Mouse (Mus musculus): Measurements from ENCODE around the gene Rnf186. TPM values are rescaled to one million over a fixed set of nuclear protein-coding genes. Genes with fewer than 3 reads are reported as not detected.

Rnf186 gene
- total and polyA plus RNA-seq, 3 experiments: not detected

GRCm38 (mm10) chr4:138943730-138944129 is 23.2 kb upstream of the Rnf186 start:
- Histone ChIP-seq H3K79me2 (replicated peaks; ENCODE audit: control insufficient read depth, extremely low read depth, insufficient read depth, poor library complexity, severe bottlenecking) (no peaks in the 10 kb centered on the region), H3K4me1 (ENCODE audit: control insufficient read depth in 1 of 2, insufficient read depth in 2 of 2) (peaks cover 10 to 44% of the 10 kb centered on the region in 2 experiments), H3K36me3 (replicated peaks in 1 of 2; ENCODE audit: control insufficient read depth in 1 of 2, insufficient read depth in 1 of 2, low read length in 1 of 2) (no peaks in the 10 kb centered on the region), H3K9ac (ENCODE audit: insufficient read depth, low read depth) (peak overlapping the region; percentile 29; the same call in 1 of the 2 replicates), H3K9me3 (replicated peaks; ENCODE audit: low read length) (no peaks in the 10 kb centered on the region), H3K27me3 (replicated peaks) (peaks cover 11% of the 10 kb centered on the region), H3K27ac (ENCODE audit: insufficient read depth, low read depth) (no peak overlapping the region), H3K4me2 (ENCODE audit: insufficient read depth, low read depth, poor library complexity, severe bottlenecking) (peak overlapping the region; percentile 64), H3K4me3 (replicated peaks in 1 of 3; ENCODE audit: low read depth in 2 of 3, low read length in 2 of 3, poor library complexity in 1 of 3) (peak overlapping the region; percentile 41 to 59 (median 52))
- TF ChIP-seq MXI1 (IDR thresholded peaks at IDR 0.05; ENCODE audit: low read depth, low read length) (no peak; the same call in 1 of the 2 replicates), MAZ (IDR thresholded peaks at IDR 0.05; ENCODE audit: low read depth, low read length) (0 out of 2 replicates have a peak, but pooled peaks have one; percentile 19), HCFC1 (IDR thresholded peaks at IDR 0.05; ENCODE audit: low read depth, low read length) (peak; percentile 35), TBP (conservative IDR thresholded peaks at IDR 0.05; ENCODE audit: low read depth, low read length) (peak; percentile 98), SMC3 (IDR thresholded peaks at IDR 0.05; ENCODE audit: low read depth, low read length) (peak; percentile 44), RAD21 (IDR thresholded peaks at IDR 0.05; ENCODE audit: low read depth, low read length) (peak; percentile 61), ELF1 (IDR thresholded peaks at IDR 0.05; ENCODE audit: low read depth, low read length) (peak; percentile 55), TCF12 (IDR thresholded peaks at IDR 0.05; ENCODE audit: low read depth, low read length) (peak; percentile 45; the same call in 1 of the 2 replicates), CTCF (conservative IDR thresholded peaks at IDR 0.05 in 1 of 2, IDR thresholded peaks at IDR 0.05 in 1 of 2; ENCODE audit: low read depth in 2 of 2, low read length in 2 of 2) (peak; percentile 54 to 85), POLR2A (IDR thresholded peaks at IDR 0.05; ENCODE audit: low read depth, low read length) (peak; percentile 72), SIN3A (IDR thresholded peaks at IDR 0.05; ENCODE audit: low read length) (no peak), GABPA (IDR thresholded peaks at IDR 0.05; ENCODE audit: insufficient replicate concordance, low read depth, low read length) (no peak), UBTF (IDR thresholded peaks at IDR 0.05; ENCODE audit: low read depth, low read length) (peak; percentile 87; the same call in 1 of the 2 replicates), JUN (IDR thresholded peaks at IDR 0.05; ENCODE audit: insufficient read depth, low read depth, low read length) (no peak), IRF4 (IDR thresholded peaks at IDR 0.05; ENCODE audit: low read depth, low read length) (peak; percentile 49; the same call in 1 of the 2 replicates)
- dilution Hi-C loops (cut with MboI; ENCODE audit: extremely low pct_ligation_motif_present, extremely low pct_unique_long_range_greater_than_20kb, low sequenced_read_pairs) (no loop called here), in situ Hi-C loops (cut with MboI; ENCODE audit: low pct_ligation_motif_present, low pct_unique_long_range_greater_than_20kb, low sequenced_read_pairs) (no loop called here)
- peak; percentile 98 for DNase-seq (ENCODE audit: extremely low read depth)

- in situ Hi-C loops (cut with MboI; ENCODE audit: low pct_ligation_motif_present, low pct_unique_long_range_greater_than_20kb, low sequenced_read_pairs) (no loop called here), dilution Hi-C loops (cut with MboI; ENCODE audit: extremely low pct_ligation_motif_present, extremely low pct_unique_long_range_greater_than_20kb, low sequenced_read_pairs) (no loop called here)
- H3K36me3 ChIP-seq (replicated peaks in 1 of 2; ENCODE audit: control insufficient read depth in 1 of 2, insufficient read depth in 1 of 2, low read length in 1 of 2): no peaks in the 10 kb centered on the region
Observed at GRCm38 (mm10) chr4:138948257-138948656, 18.7 kb upstream of the Rnf186 start.

More at GRCm38 (mm10) chr4:138948257-138948656, 18.7 kb upstream of the Rnf186 start:
- H3K79me2 ChIP-seq (replicated peaks; ENCODE audit: control insufficient read depth, extremely low read depth, insufficient read depth, poor library complexity, severe bottlenecking): no peaks in the 10 kb centered on the region
- peaks cover 3% of the 10 kb centered on the region for H3K9me3 ChIP-seq (replicated peaks; ENCODE audit: low read length)
- peaks cover 25% of the 10 kb centered on the region for H3K27me3 ChIP-seq (replicated peaks)
- no peak overlapping the region for H3K4me3 ChIP-seq (replicated peaks in 1 of 3; ENCODE audit: low read depth in 2 of 3, low read length in 2 of 3, poor library complexity in 1 of 3)
- TF ChIP-seq NELFE (IDR thresholded peaks at IDR 0.05; ENCODE audit: low read depth, low read length): no peak
- peak; percentile 16; the same call in 1 of the 2 replicates for TF ChIP-seq SMC3 (IDR thresholded peaks at IDR 0.05; ENCODE audit: low read depth, low read length)
- peak in 1 of 2 experiments; percentile 59; a peak in 2 of 4 replicates for TF ChIP-seq CTCF (conservative IDR thresholded peaks at IDR 0.05 in 1 of 2, IDR thresholded peaks at IDR 0.05 in 1 of 2; ENCODE audit: low read depth in 2 of 2, low read length in 2 of 2)
- no peak overlapping the region for H3K9ac ChIP-seq (ENCODE audit: insufficient read depth, low read depth)
- no peak for DNase-seq (ENCODE audit: extremely low read depth)
- H3K4me2 ChIP-seq (ENCODE audit: insufficient read depth, low read depth, poor library complexity, severe bottlenecking): no peak overlapping the region
- no peak overlapping the region for H3K27ac ChIP-seq (ENCODE audit: insufficient read depth, low read depth)
- H3K4me1 ChIP-seq (ENCODE audit: control insufficient read depth in 1 of 2, insufficient read depth in 2 of 2): peaks cover 3 to 8% of the 10 kb centered on the region in 2 experiments; a peak in 2 of 4 replicates
